Mouse (Mus musculus) right cerebral cortex, adult 2 months (tissue): ENCODE results near the gene Impg2.

Source experiments
- DNase-seq, 2 experiments: peaks; one replicate each; pipeline ENCODE4 v3.0.0; 2021 to 2022; ENCODE audit warnings: low spot score in 2 of 2

Gene Impg2

DNA sequence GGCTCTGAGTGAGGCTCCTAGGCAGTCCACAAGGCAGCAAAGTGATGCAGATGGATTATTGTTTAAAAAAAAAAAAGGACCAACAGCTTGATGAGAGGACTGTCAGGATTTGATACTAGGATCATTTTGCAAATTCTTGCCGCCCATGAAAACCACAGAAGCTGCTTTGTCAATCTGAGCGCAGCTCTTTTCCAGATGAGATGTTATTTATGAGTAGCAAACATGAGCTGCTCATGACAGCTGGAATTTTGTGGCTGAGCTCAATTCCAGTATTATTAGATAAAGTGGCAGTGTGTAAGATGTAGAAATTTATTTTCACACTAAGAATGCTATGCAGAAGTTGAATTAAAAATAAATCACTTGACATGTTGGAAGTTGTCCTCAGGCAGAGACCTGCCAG, 94.7 kb downstream of the Impg2 start:
- DNase-seq, result no peak

DNA sequence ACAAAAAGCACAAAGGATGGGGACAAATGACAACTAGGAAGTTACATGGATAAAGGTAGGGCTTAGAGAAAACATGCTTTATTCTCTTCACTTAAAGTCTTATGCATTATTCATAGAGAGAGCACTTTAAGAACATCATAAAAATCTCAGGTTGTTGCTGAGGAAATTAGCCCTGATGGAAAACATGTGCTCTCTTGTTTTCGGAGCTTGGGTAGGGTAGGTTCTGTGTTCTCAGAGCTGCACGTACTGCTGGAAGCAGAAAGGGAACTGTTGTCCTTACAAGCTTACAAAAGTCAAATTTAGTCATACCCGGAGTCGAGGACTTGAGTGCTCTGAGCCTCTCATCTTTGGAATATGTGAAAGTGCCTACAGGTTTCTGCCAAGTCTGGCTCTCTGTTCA, 98.9 kb downstream of the Impg2 start:
- DNase-seq, result no peak

DNA sequence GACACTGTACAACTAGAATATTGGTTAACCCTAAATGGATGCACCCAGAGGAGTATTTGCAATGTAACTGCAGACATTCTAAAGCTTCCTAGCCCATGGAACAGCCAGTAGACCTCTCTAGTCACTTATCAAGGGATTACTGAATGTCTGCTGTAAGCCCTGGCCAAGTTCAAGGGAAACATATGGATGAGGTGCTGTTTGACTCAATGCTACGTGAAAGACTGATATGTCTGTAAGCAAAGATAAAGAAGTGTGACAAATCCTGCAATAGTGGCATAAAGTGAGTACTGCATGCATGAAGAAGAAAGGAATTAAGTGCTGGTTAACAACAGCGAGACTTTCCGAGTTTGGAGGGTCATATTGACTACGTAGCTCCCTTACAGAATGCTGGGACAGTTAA, 100.1 kb downstream of the Impg2 start:
- no peak for DNase-seq

DNA sequence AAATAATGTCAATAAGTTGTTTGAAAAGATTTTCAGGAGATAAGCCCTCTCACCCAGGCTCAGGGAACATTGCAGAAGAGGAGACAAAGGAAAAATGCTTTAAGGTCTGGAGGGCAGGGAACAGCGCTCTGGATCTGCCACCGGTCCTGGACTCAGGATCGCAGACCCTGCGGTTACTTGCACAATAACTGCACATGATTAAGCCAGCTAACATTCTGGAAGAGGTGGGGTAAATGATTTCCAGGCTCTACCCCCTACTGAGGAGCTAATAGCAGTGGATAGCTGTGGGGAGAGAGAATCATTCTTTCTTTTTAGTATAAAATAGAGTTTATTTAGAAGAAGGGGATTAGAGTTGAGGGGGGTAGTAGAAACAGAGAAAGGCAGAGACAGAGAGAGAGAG, 103.5 kb downstream of the Impg2 start:
- DNase-seq, result no peak

DNA sequence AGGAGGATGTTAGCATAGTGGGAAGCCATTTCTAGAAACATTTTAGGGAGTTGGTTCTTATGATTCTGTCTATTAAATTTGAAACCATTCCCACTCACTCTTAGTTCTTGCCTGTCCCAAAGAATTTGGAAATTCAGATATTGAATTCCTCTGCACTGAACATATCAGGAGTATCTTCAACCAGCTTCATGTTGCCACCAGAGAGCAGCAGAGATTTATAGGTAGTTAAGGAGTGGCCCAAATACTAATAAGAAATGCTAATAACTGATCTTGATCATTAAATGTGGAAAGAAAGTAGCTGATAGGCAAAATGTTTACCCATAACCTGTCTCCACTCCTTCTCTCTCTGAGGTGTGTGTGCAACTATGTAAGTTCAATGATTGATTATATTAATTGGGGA, 107.2 kb downstream of the Impg2 start:
- DNase-seq, result no peak
